Mouse (Mus musculus) regulatory T cell (primary cell): ENCODE results near the gene Gatd1.

Experiments used
- in situ Hi-C: fragments of 300-600 bp; cut with MboI, MseI; formaldehyde crosslinking; loops from one replicate; pipeline ENCODE4 v1.15.1; 2025; ENCODE audit warnings: high pct_unique_total_duplicates

Gene Gatd1

GRCm38 (mm10) chr7:141391625-141392551 is 22.0 kb downstream of the Gatd1 start, which contains the start of gene Taldo1:
Gene Taldo1 (plus strand): TSS chr7:141392199.
- in situ Hi-C loops, result no loop called here

- in situ Hi-C loops, result no loop called here
Measured at GRCm38 (mm10) chr7:141390326-141391259, 23.3 kb downstream of the Gatd1 start.

GRCm38 (mm10) chr7:141388487-141389109 is 25.3 kb downstream of the Gatd1 start:
- in situ Hi-C loops, result loop anchor here (5.0 kb wide), 1 partner anchor 51 kb away; the partner anchor contains the start of gene Eps8l2

GRCm38 (mm10) chr7:141387807-141388486 is 26.0 kb downstream of the Gatd1 start:
- in situ Hi-C loops, result loop anchor here (5.0 kb wide), 1 partner anchor 51 kb away; the partner anchor contains the start of gene Eps8l2

GRCm38 (mm10) chr7:141381068-141381835 is 32.7 kb downstream of the Gatd1 start:
- in situ Hi-C loops, result no loop called here

GRCm38 (mm10) chr7:141379584-141379983 is 34.4 kb downstream of the Gatd1 start:
- in situ Hi-C loops, result no loop called here

GRCm38 (mm10) chr7:141374399-141374798 is 39.5 kb downstream of the Gatd1 start:
- in situ Hi-C loops, result no loop called here

- in situ Hi-C loops, result no loop called here
Measured at GRCm38 (mm10) chr7:141373611-141374010, 40.3 kb downstream of the Gatd1 start.

GRCm38 (mm10) chr7:141371942-141372595 is 41.9 kb downstream of the Gatd1 start:
- in situ Hi-C loops, result no loop called here

- in situ Hi-C loops, result no loop called here
Measured at GRCm38 (mm10) chr7:141369918-141370317, 44.0 kb downstream of the Gatd1 start.

GRCm38 (mm10) chr7:141367358-141367757 is 46.6 kb downstream of the Gatd1 start:
- in situ Hi-C loops, result no loop called here

GRCm38 (mm10) chr7:141365049-141365445 is 48.9 kb downstream of the Gatd1 start:
- in situ Hi-C loops, result no loop called here

GRCm38 (mm10) chr7:141364349-141365048 is 49.4 kb downstream of the Gatd1 start:
- in situ Hi-C loops, result no loop called here

- in situ Hi-C loops, result no loop called here
Measured at GRCm38 (mm10) chr7:141363752-141364125, 50.2 kb downstream of the Gatd1 start.

- in situ Hi-C loops, result no loop called here
Measured at GRCm38 (mm10) chr7:141363106-141363751, 50.7 kb downstream of the Gatd1 start.

GRCm38 (mm10) chr7:141361510-141361909 is 52.4 kb downstream of the Gatd1 start:
- in situ Hi-C loops, result no loop called here
